Mouse (Mus musculus) stomach, embryonic 14.5 days (tissue): ENCODE measurements around the gene Eif5a. TPM values are rescaled to one million over a fixed set of nuclear protein-coding genes. Genes with fewer than 3 reads are reported as not detected.
A peak's percentile ranks its signal among the peaks of the same experiment; 100 is the strongest.

ENCODE experiments used
- ATAC-seq: fragments of 200-750 bp; cut with Nextera tagmentation; 2 replicates; pipeline ENCODE4 v1.8.0; 2017; ENCODE audit warnings: low read depth, moderate TSS enrichment; ENCODE audit not compliant: insufficient number of reproducible peaks, insufficient read depth, low FRiP score
- H3K27ac ChIP-seq: fragments of 300-500 bp; sonication (generic); 2 replicates; pipeline ENCODE4 v1.5.1; 2014; ENCODE audit warnings: mild to moderate bottlenecking, low read length, moderate library complexity, mixed read lengths
- H3K27me3 ChIP-seq: fragments of 300-500 bp; sonication (generic); 2 replicates; pipeline ENCODE4 v1.6.1; 2014; ENCODE audit warnings: low read length, control low read depth, mixed read lengths; ENCODE audit not compliant: control insufficient read depth, insufficient read depth
- H3K36me3 ChIP-seq: fragments of 300-500 bp; sonication (generic); 2 replicates; pipeline ENCODE4 v1.6.1; 2014; ENCODE audit warnings: mild to moderate bottlenecking, control low read depth, low read length, moderate library complexity, mixed read lengths; ENCODE audit not compliant: control insufficient read depth, insufficient read depth
- H3K4me1 ChIP-seq: fragments of 300-500 bp; sonication (generic); 2 replicates; pipeline ENCODE4 v1.6.1; 2014; ENCODE audit warnings: low read length, control low read depth, mixed read lengths; ENCODE audit not compliant: control insufficient read depth, insufficient read depth
- H3K4me2 ChIP-seq: fragments of 300-500 bp; sonication (generic); replicated peaks from 2 replicates; pipeline ENCODE4 v1.6.1; 2014; ENCODE audit warnings: low read depth, low read length, control low read depth
- H3K4me3 ChIP-seq: fragments of 300-500 bp; sonication (generic); 2 replicates; pipeline ENCODE4 v1.5.1; 2014; ENCODE audit warnings: low read depth, low read length, control low read depth
- H3K9ac ChIP-seq: fragments of 300-500 bp; sonication (generic); replicated peaks from 2 replicates; pipeline ENCODE4 v1.6.1; 2014; ENCODE audit warnings: low read depth, mild to moderate bottlenecking, control low read depth, low read length, moderate library complexity, mixed read lengths
- H3K9me3 ChIP-seq: fragments of 300-500 bp; sonication (generic); 2 replicates; pipeline ENCODE4 v1.6.1; 2016; ENCODE audit warnings: low read depth, low read length, control low read depth; ENCODE audit not compliant: control insufficient read depth
- WGBS: fragments of 180-500 bp; shearing (Covaris S2); extraction: QIAGEN DNeasy Blood & Tissue Kit; methylation state at CpG from one replicate; pipeline ENCODE4 v1.1.7; 2014; 5-methylcytosine and 5-hydroxymethylcytosine counted together
- polyA plus RNA-seq: library from polyadenylated mRNA; unstranded; fragments of >200 nt; fragmentation: Nextera tagmentation; extraction: Ambion mirVana; gene quantifications from 2 replicates; pipeline ENCODE4 v1.2.1, GENCODE M21; 2014

The Eif5a gene
- polyA plus RNA-seq, 1 experiment from 2014 or later: 1,510 TPM

DNA sequence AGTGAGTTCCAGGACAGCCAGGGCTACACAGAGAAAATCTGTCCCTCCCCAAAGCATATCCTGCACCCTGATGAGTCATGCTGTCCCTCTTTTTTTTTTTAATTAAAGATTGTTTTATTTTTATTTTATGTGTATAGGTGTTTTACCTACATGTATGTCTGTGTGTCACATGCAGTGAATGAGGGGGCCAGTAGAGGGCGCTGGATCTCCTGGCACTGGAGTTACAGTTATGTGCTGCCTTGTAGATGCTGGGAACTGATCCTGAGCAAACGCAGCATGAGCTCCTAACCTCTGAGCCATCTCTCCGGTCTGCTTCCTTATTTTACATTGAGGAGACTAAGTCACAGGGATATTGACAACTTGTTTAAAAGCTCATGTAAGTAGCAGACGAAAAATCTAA is 38.7 kb downstream of the Eif5a start:
- no peak for ATAC-seq
- 58% methylated on average over 4 of the region's 4 CpGs for WGBS
- no peaks in the 10 kb centered on the region for H3K27me3 ChIP-seq
- no peaks in the 10 kb centered on the region for H3K36me3 ChIP-seq
- H3K4me3 ChIP-seq: no peak overlapping the region
- peaks cover 16% of the 10 kb centered on the region for H3K4me1 ChIP-seq
- no peaks in the 10 kb centered on the region for H3K9me3 ChIP-seq
- H3K4me2 ChIP-seq: no peak overlapping the region
- H3K9ac ChIP-seq: no peak overlapping the region
- H3K27ac ChIP-seq: no peak overlapping the region

GRCm38 (mm10) chr11:69881787-69882670 is 39.7 kb downstream of the Eif5a start:
- Histone ChIP-seq H3K4me3 (peak overlapping the region; percentile 37), H3K9ac (peak overlapping the region; percentile 49; the same call in 1 of the 2 replicates), H3K4me1 (peaks cover 16% of the 10 kb centered on the region), H3K36me3 (no peaks in the 10 kb centered on the region), H3K9me3 (no peaks in the 10 kb centered on the region), H3K4me2 (peak overlapping the region; percentile 71), H3K27ac (peak overlapping the region; percentile 89), H3K27me3 (no peaks in the 10 kb centered on the region)
- 56% methylated on average over 21 of the region's 21 CpGs for WGBS
- no peak for ATAC-seq

- Histone ChIP-seq H3K36me3 (no peaks in the 10 kb centered on the region), H3K4me2 (peak within 1 kb of the TSS; percentile 71), H3K27ac (peak within 1 kb of the TSS; percentile 89), H3K9me3 (no peaks in the 10 kb centered on the region), H3K4me1 (peaks cover 17% of the 10 kb centered on the region), H3K27me3 (no peaks in the 10 kb centered on the region), H3K4me3 (peak within 1 kb of the TSS; percentile 37), H3K9ac (peak within 1 kb of the TSS; percentile 49)
- peak; percentile 87 for ATAC-seq
- under 1% methylated on average over 46 of the region's 46 CpGs for WGBS
Observed at GRCm38 (mm10) chr11:69880853-69881603, 40.7 kb downstream of the Eif5a start, which contains the start of gene Kctd11. TSS of gene Kctd11 (minus strand) at chr11:69881406.

GRCm38 (mm10) chr11:69880506-69880852 is 41.3 kb downstream of the Eif5a start:
- peak; percentile 43; the same call in 1 of the 2 replicates for ATAC-seq
- no peaks in the 10 kb centered on the region for H3K27me3 ChIP-seq
- H3K4me2 ChIP-seq: peak overlapping the region; percentile 71
- H3K4me3 ChIP-seq: peak overlapping the region; percentile 37
- H3K27ac ChIP-seq: peak overlapping the region; percentile 89
- peaks cover 22% of the 10 kb centered on the region for H3K4me1 ChIP-seq
- H3K9me3 ChIP-seq: no peaks in the 10 kb centered on the region
- under 1% methylated on average over 18 of the region's 18 CpGs for WGBS
- H3K9ac ChIP-seq: peak overlapping the region; percentile 25; the same call in 1 of the 2 replicates
- no peaks in the 10 kb centered on the region for H3K36me3 ChIP-seq

DNA sequence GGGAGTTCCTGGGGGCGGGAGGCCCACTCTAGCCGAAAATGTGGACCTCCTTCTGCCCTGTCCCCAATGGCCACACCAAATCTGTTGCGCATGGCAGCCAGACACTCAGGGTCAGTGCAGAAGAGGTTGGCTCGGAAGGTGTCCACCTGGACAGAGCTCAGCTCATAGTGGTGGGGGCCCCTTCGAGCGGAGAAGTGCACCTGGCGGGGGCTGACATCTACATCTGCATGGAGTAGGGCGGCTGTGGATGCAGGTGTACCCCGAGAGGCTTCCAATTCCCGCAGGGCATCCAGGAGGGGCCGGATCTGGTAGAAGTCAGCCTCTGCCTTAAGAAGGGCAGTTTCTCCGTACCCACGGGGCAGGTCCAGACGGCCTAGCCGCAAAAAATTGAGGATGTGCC is 42.0 kb downstream of the Eif5a start:
- no peak for ATAC-seq
- H3K9me3 ChIP-seq: no peaks in the 10 kb centered on the region
- no peak overlapping the region for H3K27ac ChIP-seq
- WGBS: 46% methylated on average over 15 of the region's 15 CpGs
- H3K4me1 ChIP-seq: peaks cover 23% of the 10 kb centered on the region
- H3K4me2 ChIP-seq: peak overlapping the region; percentile 71
- H3K9ac ChIP-seq: peak overlapping the region; percentile 25; the same call in 1 of the 2 replicates
- H3K27me3 ChIP-seq: no peaks in the 10 kb centered on the region
- H3K36me3 ChIP-seq: no peaks in the 10 kb centered on the region
- peak overlapping the region; percentile 37 for H3K4me3 ChIP-seq

- H3K36me3 ChIP-seq: no peaks in the 10 kb centered on the region
- H3K4me2 ChIP-seq: peak overlapping the region; percentile 71
- no peak for ATAC-seq
- no peak overlapping the region for H3K9ac ChIP-seq
- no peaks in the 10 kb centered on the region for H3K27me3 ChIP-seq
- H3K27ac ChIP-seq: 0 out of 2 replicates have a peak overlapping the region, but pooled peaks have one; percentile 7
- no peaks in the 10 kb centered on the region for H3K9me3 ChIP-seq
- peak overlapping the region; percentile 37 for H3K4me3 ChIP-seq
- WGBS: 83% methylated on average over 6 of the region's 6 CpGs
- H3K4me1 ChIP-seq: peaks cover 23% of the 10 kb centered on the region
Observed at GRCm38 (mm10) chr11:69878952-69879351, 42.8 kb downstream of the Eif5a start.

DNA sequence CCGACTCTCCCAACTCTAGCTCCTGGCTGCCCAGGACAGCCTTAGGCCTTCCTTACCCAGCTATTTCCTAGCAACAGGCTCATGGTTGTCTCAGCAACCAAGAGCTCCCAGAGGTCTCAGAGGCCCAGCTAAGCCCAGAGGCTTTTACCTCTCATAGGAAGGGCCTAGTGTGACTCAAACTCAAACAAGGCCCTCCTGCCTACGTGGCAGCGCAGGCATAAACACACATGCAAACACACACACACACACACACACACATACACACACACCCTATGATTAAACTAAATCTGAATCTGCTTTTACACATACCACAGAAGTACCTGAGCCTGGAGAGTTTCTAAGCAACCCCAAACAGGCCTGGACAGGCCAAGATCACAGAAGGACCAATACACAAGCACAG is 43.4 kb downstream of the Eif5a start:
- 0 out of 2 replicates have a peak overlapping the region, but pooled peaks have one; percentile 7 for H3K27ac ChIP-seq

GRCm38 (mm10) chr11:69877878-69878277 is 43.9 kb downstream of the Eif5a start, which contains the start of gene Tmem95:
TSS of gene Tmem95 (minus strand) at chr11:69878018.
- 85% methylated on average over 11 of the region's 11 CpGs for whole genome bisulfite sequencing
- Histone ChIP-seq H3K4me1 (peaks cover 23% of the 10 kb centered on the region), H3K4me3 (no peak within 1 kb of the TSS), H3K36me3 (no peaks in the 10 kb centered on the region), H3K4me2 (peak within 1 kb of the TSS; percentile 19), H3K9me3 (no peaks in the 10 kb centered on the region), H3K27me3 (no peaks in the 10 kb centered on the region), H3K9ac (no peak within 1 kb of the TSS), H3K27ac (0 out of 2 replicates have a peak within 1 kb of the TSS, but pooled peaks have one; percentile 28)
- no peak for ATAC-seq

More for the DNA sequence above, 43.4 kb downstream of the Eif5a start:
- Histone ChIP-seq H3K9me3 (no peaks in the 10 kb centered on the region), H3K4me2 (no peak overlapping the region), H3K4me3 (no peak overlapping the region), H3K27me3 (no peaks in the 10 kb centered on the region), H3K4me1 (peaks cover 23% of the 10 kb centered on the region), H3K36me3 (no peaks in the 10 kb centered on the region), H3K9ac (no peak overlapping the region)
- no peak for ATAC-seq
- 78% methylated on average over 3 of the region's 3 CpGs for WGBS
